Mouse (Mus musculus) stomach, postnatal 0 days (tissue): Measurements from ENCODE around the gene Mok. TPM values are rescaled to one million over a fixed set of nuclear protein-coding genes. Genes with fewer than 3 reads are reported as not detected.
A peak's percentile ranks its signal among the peaks of the same experiment; 100 is the strongest.

Experiments
- ATAC-seq: fragments of 200-750 bp; cut with Nextera tagmentation; 2 replicates; pipeline ENCODE4 v1.8.0; 2017; ENCODE audit not compliant: low FRiP score, low TSS enrichment
- DNase-seq: peaks from one replicate; pipeline ENCODE4 v3.0.0-alpha.2; 2016; ENCODE audit warnings: low spot score
- H3K27ac ChIP-seq: fragments of 300-500 bp; sonication (generic); replicated peaks from 2 replicates; pipeline ENCODE4 v1.5.1; 2014; ENCODE audit warnings: mild to moderate bottlenecking, control low read depth
- H3K27me3 ChIP-seq: fragments of 300-500 bp; sonication (generic); 2 replicates; pipeline ENCODE4 v1.6.1; 2014; ENCODE audit warnings: low read length; ENCODE audit not compliant: control insufficient read depth, insufficient read depth
- H3K36me3 ChIP-seq: fragments of 300-500 bp; sonication (generic); 2 replicates; pipeline ENCODE4 v1.6.1; 2014; ENCODE audit warnings: low read length, mixed read lengths; ENCODE audit not compliant: control insufficient read depth, insufficient read depth
- H3K4me1 ChIP-seq: fragments of 300-500 bp; sonication (generic); replicated peaks from 2 replicates; pipeline ENCODE4 v1.6.1; 2014; ENCODE audit warnings: antibody characterized with exemption; ENCODE audit not compliant: control insufficient read depth, insufficient read depth
- H3K4me2 ChIP-seq: fragments of 300-500 bp; sonication (generic); replicated peaks from 2 replicates; pipeline ENCODE4 v1.6.1; 2014; ENCODE audit warnings: low read depth, mild to moderate bottlenecking, control low read depth, moderate library complexity
- H3K4me3 ChIP-seq: fragments of 300-500 bp; sonication (generic); 2 replicates; pipeline ENCODE4 v1.5.1; 2014; ENCODE audit warnings: low read depth, low read length, control low read depth
- H3K9ac ChIP-seq: fragments of 300-500 bp; sonication (generic); 2 replicates; pipeline ENCODE4 v1.6.1; 2014; ENCODE audit warnings: mild to moderate bottlenecking, low read length, control low read depth, mixed read lengths
- H3K9me3 ChIP-seq: fragments of 300-500 bp; sonication (generic); 2 replicates; pipeline ENCODE4 v1.6.1; 2016; ENCODE audit warnings: low read length; ENCODE audit not compliant: control insufficient read depth
- CTCF ChIP-seq: IDR thresholded peaks from 2 replicates; pipeline ENCODE4 v1.5.1; 2016; ENCODE audit warnings: antibody characterized with exemption, low read depth, mild to moderate bottlenecking, moderate library complexity
- EP300 ChIP-seq: optimal IDR thresholded peaks from 2 replicates; pipeline ENCODE3; 2016; ENCODE audit warnings: antibody characterized with exemption
- WGBS: fragments of 180-500 bp; shearing (Covaris S2); extraction: QIAGEN DNeasy Blood & Tissue Kit; methylation state at CpG from one replicate; pipeline ENCODE4 v1.1.7; 2014; 5-methylcytosine and 5-hydroxymethylcytosine counted together
- polyA plus RNA-seq: library from polyadenylated mRNA; unstranded; fragments of >200 nt; fragmentation: Nextera tagmentation; extraction: Ambion mirVana; gene quantifications from 2 replicates; pipeline ENCODE4 v1.2.1, GENCODE M21; 2015

Mok gene
- polyA plus RNA-seq, 1 experiment from 2014 or later: 0.95 TPM

GRCm38 (mm10) chr12:110837192-110837841 lies 3.4 kb downstream of the Mok start:
- no peak for ATAC-seq
- H3K9ac ChIP-seq: peak overlapping the region; percentile 1; the same call in 1 of the 2 replicates

GRCm38 (mm10) chr12:110836729-110837128 lies 4.0 kb downstream of the Mok start:
- Histone ChIP-seq H3K36me3 (no peaks in the 10 kb centered on the region), H3K27me3 (no peaks in the 10 kb centered on the region), H3K9ac (peak overlapping the region; percentile 1; the same call in 1 of the 2 replicates), H3K4me2 (no peak overlapping the region), H3K4me3 (no peak overlapping the region), H3K4me1 (no peaks in the 10 kb centered on the region), H3K9me3 (no peaks in the 10 kb centered on the region), H3K27ac (no peak overlapping the region)
- 30% methylated on average over 6 of the region's 6 CpGs for WGBS
- no peak for ATAC-seq
- no peak for TF ChIP-seq EP300
- no peak for TF ChIP-seq CTCF
- DNase-seq: no peak

More at GRCm38 (mm10) chr12:110837192-110837841, 3.4 kb downstream of the Mok start:
- no peaks in the 10 kb centered on the region for H3K9me3 ChIP-seq
- 40% methylated on average over 5 of the region's 5 CpGs for WGBS
- no peak overlapping the region for H3K4me3 ChIP-seq
- H3K27ac ChIP-seq: no peak overlapping the region
- no peaks in the 10 kb centered on the region for H3K36me3 ChIP-seq
- no peak overlapping the region for H3K4me2 ChIP-seq
- no peaks in the 10 kb centered on the region for H3K4me1 ChIP-seq
- H3K27me3 ChIP-seq: no peaks in the 10 kb centered on the region
- no peak for TF ChIP-seq EP300
- no peak for TF ChIP-seq CTCF
- DNase-seq: no peak

- H3K4me2 ChIP-seq: no peak overlapping the region
- TF ChIP-seq EP300 (no peak), CTCF (no peak)
- no peaks in the 10 kb centered on the region for H3K9me3 ChIP-seq
- no peaks in the 10 kb centered on the region for H3K36me3 ChIP-seq
- DNase-seq (no peak), ATAC-seq (no peak)
- H3K9ac ChIP-seq: no peak overlapping the region
- WGBS: 96% methylated on average over 3 of the region's 3 CpGs
- no peak overlapping the region for H3K27ac ChIP-seq
- no peaks in the 10 kb centered on the region for H3K27me3 ChIP-seq
- H3K4me1 ChIP-seq: no peaks in the 10 kb centered on the region
- no peak overlapping the region for H3K4me3 ChIP-seq
Observed at GRCm38 (mm10) chr12:110835182-110835581, 5.6 kb downstream of the Mok start.

GRCm38 (mm10) chr12:110830293-110831024 lies 10.3 kb downstream of the Mok start:
- DNase-seq: no peak
- Histone ChIP-seq H3K36me3 (no peaks in the 10 kb centered on the region), H3K27ac (no peak overlapping the region), H3K9ac (no peak overlapping the region), H3K4me1 (no peaks in the 10 kb centered on the region), H3K9me3 (no peaks in the 10 kb centered on the region), H3K4me2 (no peak overlapping the region), H3K4me3 (no peak overlapping the region), H3K27me3 (no peaks in the 10 kb centered on the region)
- WGBS: 80% methylated on average over 9 of the region's 11 CpGs
- no peak for ATAC-seq
- no peak for TF ChIP-seq CTCF
- TF ChIP-seq EP300: no peak

GRCm38 (mm10) chr12:110828908-110829307 lies 11.8 kb downstream of the Mok start:
- DNase-seq (no peak), ATAC-seq (no peak)
- H3K36me3 ChIP-seq: no peaks in the 10 kb centered on the region
- H3K4me3 ChIP-seq: no peak overlapping the region
- H3K4me1 ChIP-seq: no peaks in the 10 kb centered on the region
- no peak overlapping the region for H3K27ac ChIP-seq
- TF ChIP-seq CTCF: no peak
- no peak for TF ChIP-seq EP300
- no peak overlapping the region for H3K4me2 ChIP-seq
- H3K9me3 ChIP-seq: no peaks in the 10 kb centered on the region
- H3K9ac ChIP-seq: no peak overlapping the region
- no peaks in the 10 kb centered on the region for H3K27me3 ChIP-seq
- 90% methylated on average over 4 of the region's 4 CpGs for WGBS

- Histone ChIP-seq H3K9ac (no peak overlapping the region), H3K4me2 (no peak overlapping the region), H3K27ac (no peak overlapping the region), H3K9me3 (no peaks in the 10 kb centered on the region), H3K4me3 (no peak overlapping the region), H3K36me3 (no peaks in the 10 kb centered on the region), H3K4me1 (no peaks in the 10 kb centered on the region), H3K27me3 (no peaks in the 10 kb centered on the region)
- ATAC-seq: no peak
- 86% methylated on average over 7 of the region's 7 CpGs for WGBS
- no peak for DNase-seq
- TF ChIP-seq EP300 (no peak), CTCF (no peak)
Observed at GRCm38 (mm10) chr12:110822366-110822765, 18.4 kb downstream of the Mok start.
